Mouse (Mus musculus) left cerebral cortex, postnatal 4 days (tissue): ENCODE measurements around the gene Hscb. TPM values are rescaled to one million over a fixed set of nuclear protein-coding genes. Genes with fewer than 3 reads are reported as not detected.

Experiments
- DNase-seq: peaks from one replicate; pipeline ENCODE4 v3.0.0-alpha.2; 2022
- intact Hi-C: fragments of 180-260 bp; cut with DNase I; formaldehyde crosslinking; loops from one replicate; pipeline ENCODE4 v1.15.1; 2025
- total RNA-seq, 2 experiments: library from RNA; stranded (reverse); gene quantifications; 2 replicates each; pipeline ENCODE4 v1.2.3; 2021

Hscb gene
- total RNA-seq, 2 experiments from 2014 or later: 6.3 to 8.0 TPM

GRCm38 (mm10) chr5:110835959-110836358 lies 3.6 kb downstream of the Hscb start:
- peak; percentile 49 for DNase-seq
- intact Hi-C loops: loop anchor here (5.0 to 10.0 kb wide), 2 partner anchors 86 to 419 kb away; no protein-coding TSS in a partner anchor

GRCm38 (mm10) chr5:110831036-110831720 lies 8.4 kb downstream of the Hscb start:
- no peak for DNase-seq
- intact Hi-C loops: loop anchor here (10.0 kb wide), 1 partner anchor 424 kb away; no protein-coding TSS in a partner anchor

GRCm38 (mm10) chr5:110827576-110827975 lies 12.0 kb downstream of the Hscb start:
- DNase-seq: no peak
- intact Hi-C loops: no loop called here

GRCm38 (mm10) chr5:110826781-110827495 lies 12.6 kb downstream of the Hscb start:
- no peak for DNase-seq
- intact Hi-C loops: no loop called here

GRCm38 (mm10) chr5:110824421-110824820 lies 15.2 kb downstream of the Hscb start:
- DNase-seq: no peak
- intact Hi-C loops: no loop called here

GRCm38 (mm10) chr5:110809667-110810325 lies 29.8 kb downstream of the Hscb start, which contains the start of gene Ulk1:
Ulk1 (minus strand) TSS chr5:110810097.
- intact Hi-C loops: no loop called here
- DNase-seq: peak; percentile 100

- intact Hi-C loops: no loop called here
- DNase-seq: peak; percentile 30
These were observed 30.5 kb downstream of the Hscb start for GRCm38 (mm10) chr5:110808821-110809666.

GRCm38 (mm10) chr5:110808061-110808631 lies 31.4 kb downstream of the Hscb start:
- intact Hi-C loops: no loop called here

GRCm38 (mm10) chr5:110807453-110807852 lies 32.1 kb downstream of the Hscb start:
- intact Hi-C loops: no loop called here
- no peak for DNase-seq

More at GRCm38 (mm10) chr5:110808061-110808631, 31.4 kb downstream of the Hscb start:
- peak; percentile 81 for DNase-seq

- no peak for DNase-seq
These were observed 32.9 kb downstream of the Hscb start for GRCm38 (mm10) chr5:110806676-110807075.

GRCm38 (mm10) chr5:110806154-110806553 lies 33.4 kb downstream of the Hscb start:
- intact Hi-C loops: no loop called here
- no peak for DNase-seq

More at GRCm38 (mm10) chr5:110806676-110807075, 32.9 kb downstream of the Hscb start:
- intact Hi-C loops: no loop called here

- no peak for DNase-seq
- intact Hi-C loops: no loop called here
These were observed 35.4 kb downstream of the Hscb start for GRCm38 (mm10) chr5:110804012-110804743.

- no peak for DNase-seq
- intact Hi-C loops: no loop called here
These were observed 36.8 kb downstream of the Hscb start for GRCm38 (mm10) chr5:110802809-110803208.

- intact Hi-C loops: no loop called here
- DNase-seq: peak; percentile 57
These were observed 37.4 kb downstream of the Hscb start for GRCm38 (mm10) chr5:110802186-110802585.

- intact Hi-C loops: no loop called here
- DNase-seq: no peak
These were observed 38.4 kb downstream of the Hscb start for GRCm38 (mm10) chr5:110801036-110801624.

GRCm38 (mm10) chr5:110797696-110798095 lies 41.9 kb downstream of the Hscb start:
- DNase-seq: no peak
- intact Hi-C loops: no loop called here

GRCm38 (mm10) chr5:110794363-110794762 lies 45.2 kb downstream of the Hscb start:
- intact Hi-C loops: no loop called here
- no peak for DNase-seq

- intact Hi-C loops: no loop called here
These were observed 50.9 kb downstream of the Hscb start for GRCm38 (mm10) chr5:110788684-110789083.

More at GRCm38 (mm10) chr5:110788684-110789083, 50.9 kb downstream of the Hscb start:
- DNase-seq: peak; percentile 43
